Mouse (Mus musculus) bone marrow macrophage, adult 2 months (primary cell): ENCODE measurements around the gene Bmpr2.

Source experiments
- CTCF ChIP-seq: IDR thresholded peaks from 2 replicates; pipeline ENCODE4 v1.5.1; 2012; ENCODE audit warnings: low read depth, mild to moderate bottlenecking, low read length, moderate library complexity
- POLR2A ChIP-seq: IDR thresholded peaks from 2 replicates; pipeline ENCODE4 v1.6.1; 2012; ENCODE audit warnings: mild to moderate bottlenecking, low read depth, low read length, borderline replicate concordance

DNA sequence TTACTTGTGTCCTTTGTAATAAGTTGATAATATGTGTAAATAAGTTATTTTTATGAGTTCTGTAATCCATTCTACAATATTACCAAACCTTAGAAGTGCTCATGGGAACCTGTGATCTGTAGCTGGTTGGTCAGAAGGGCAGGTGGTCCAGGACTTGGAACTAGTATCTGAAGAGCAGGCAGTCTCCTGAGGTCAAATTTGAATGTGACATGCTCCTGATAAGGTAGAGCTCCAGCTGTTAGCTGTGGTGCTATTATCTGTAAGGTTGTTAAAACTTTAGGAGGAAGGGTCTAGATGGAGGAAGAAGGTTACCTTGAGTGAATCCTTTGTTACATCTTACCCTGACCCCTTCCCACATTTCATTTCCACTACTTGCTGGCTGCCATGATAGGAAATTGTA, 154.9 kb downstream of the Bmpr2 start:
- TF ChIP-seq CTCF = no peak
- no peak for TF ChIP-seq POLR2A
